Mouse (Mus musculus) E14TG2a.4 (cell line): ENCODE results near the gene Abl1.

Experiments used
- CTCF ChIP-seq: conservative IDR thresholded peaks from 2 replicates; pipeline ENCODE4 v1.5.1; 2014; ENCODE audit warnings: low read length
- NANOG ChIP-seq: IDR thresholded peaks from 2 replicates; pipeline ENCODE4 v1.6.1; 2014; ENCODE audit warnings: borderline replicate concordance, low read length, mixed read lengths
- POU5F1 ChIP-seq: IDR thresholded peaks from 2 replicates; pipeline ENCODE4 v1.6.1; 2014; ENCODE audit warnings: low read length, borderline replicate concordance

DNA sequence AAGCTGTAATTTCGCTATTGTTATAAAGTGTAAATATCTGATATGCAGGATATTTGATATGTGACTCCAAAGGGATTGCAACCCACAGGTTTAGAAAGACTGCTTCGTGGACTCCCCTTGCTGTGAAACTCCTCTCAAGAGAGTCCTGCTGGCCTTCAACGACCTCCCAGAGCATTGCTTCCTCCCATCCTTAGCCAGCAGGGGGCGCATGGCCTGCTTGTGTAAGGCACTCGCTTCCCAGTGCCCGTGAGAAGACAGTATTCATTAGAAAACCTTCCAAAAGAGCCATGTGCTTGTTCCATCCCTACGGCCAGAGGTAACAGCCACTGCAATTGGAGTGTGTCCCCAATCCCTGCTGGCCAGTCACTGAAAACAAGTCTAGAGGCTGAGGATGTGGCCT, 98.9 kb downstream of the Abl1 start:
- peak; percentile 78 for TF ChIP-seq CTCF
- TF ChIP-seq POU5F1 = no peak
- no peak for TF ChIP-seq NANOG
